Mouse (Mus musculus) cerebellum, adult 2 months (tissue): ENCODE data around the gene Serpind1.

Source experiments
- CTCF ChIP-seq: fragments of 200-500 bp; IDR thresholded peaks from 2 replicates; pipeline ENCODE4 v1.5.1; 2011; ENCODE audit warnings: low read depth, mild to moderate bottlenecking, control low read depth, low read length, moderate library complexity, borderline replicate concordance; ENCODE audit not compliant: insufficient read depth
- POLR2A ChIP-seq: fragments of 200-500 bp; IDR thresholded peaks from 2 replicates; pipeline ENCODE4 v1.6.1; 2011; ENCODE audit warnings: low read length, control low read depth, borderline replicate concordance; ENCODE audit not compliant: insufficient read depth

DNA sequence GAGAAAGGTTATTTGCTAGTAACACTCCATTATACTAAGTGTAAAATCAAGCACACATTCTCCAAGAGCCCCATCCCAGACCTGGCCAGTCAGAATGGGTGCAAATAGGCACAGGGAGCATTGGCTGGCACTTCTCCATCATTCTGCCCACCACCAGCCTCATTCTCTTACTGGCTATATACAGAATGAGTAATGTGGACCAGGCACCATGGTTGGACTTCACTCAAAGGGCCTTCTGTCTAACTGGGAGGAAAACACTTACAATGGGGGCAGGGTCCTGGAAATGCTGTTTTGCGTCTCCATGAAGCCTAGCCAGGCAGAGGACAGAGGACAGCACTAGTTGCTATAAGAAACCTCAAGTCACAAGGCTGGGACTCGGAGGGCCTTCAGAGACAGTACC, 5.1 kb upstream of the Serpind1 start:
- TF ChIP-seq CTCF (no peak), POLR2A (no peak)
